In the genomic region with DNA sequence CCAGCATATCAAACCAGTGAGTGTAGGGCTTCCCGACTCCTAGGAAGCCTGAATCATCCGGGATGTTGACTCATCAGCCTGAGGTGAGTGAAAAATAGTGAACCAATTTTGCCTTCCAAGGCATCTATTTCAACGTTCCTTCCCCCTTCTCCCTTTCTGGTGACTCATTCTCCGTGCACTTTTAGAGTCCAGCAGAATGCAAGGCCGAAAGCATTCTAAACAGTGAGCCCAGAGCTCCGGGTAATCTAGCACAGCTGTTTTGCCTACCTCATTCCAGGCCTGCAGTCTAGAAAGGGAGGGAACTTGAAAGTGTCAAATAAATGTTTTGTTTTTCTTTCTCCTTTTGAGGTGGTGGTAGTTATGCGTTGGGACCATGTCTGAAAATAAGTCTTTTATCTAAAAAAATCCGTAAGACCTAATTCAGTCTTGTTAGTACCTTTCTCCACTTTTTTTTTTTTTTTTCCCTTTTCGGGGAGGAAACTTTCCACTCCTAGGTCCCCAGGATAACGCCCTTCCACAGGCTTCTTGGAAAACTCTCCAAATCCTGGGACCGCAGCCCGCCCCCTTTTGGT, we compare ENCODE assay signal across 8 mouse cellular contexts. TPM values are rescaled to one million over a fixed set of nuclear protein-coding genes. Genes with fewer than 3 reads are reported as not detected.
DNase-seq lines count a peak whose midpoint lies in the region; ATAC-seq and TF ChIP-seq lines count a peak whose summit lies in the region.

No protein-coding gene starts in this region.

- H3K4me1 ChIP-seq in intestine, postnatal 0 days (replicated peaks; ENCODE audit: control insufficient read depth, insufficient read depth, low read length) = no peaks in the 10 kb centered on the region; the same call in 1 of the 2 replicates
- H3K4me1 ChIP-seq in lung, embryonic 16.5 days (replicated peaks; ENCODE audit: control insufficient read depth, insufficient read depth, low read length) = peaks cover 5% of the 10 kb centered on the region; the same call in 1 of the 2 replicates
- no peaks in the 10 kb centered on the region for H3K4me1 ChIP-seq in stomach, embryonic 14.5 days (ENCODE audit: control insufficient read depth, insufficient read depth, low read length)

- DNase-seq in urinary bladder, adult 18-20 months (ENCODE audit: low spot score in 2 of 2) = peak; percentile 16 to 48
- no peak for DNase-seq in urinary bladder, adult 2 months (ENCODE audit: low spot score)
- peak; percentile 54 for DNase-seq in cerebellum, adult 9-10 months
- DNase-seq in heart, adult 11 months = peak; percentile 93

- 0 out of 2 replicates have a peak overlapping the region, but pooled peaks have one; percentile 96 for H3K4me3 ChIP-seq in intestine, postnatal 0 days (ENCODE audit: low read depth, low read length)
- peak overlapping the region; percentile 32 for H3K4me3 ChIP-seq in lung, embryonic 16.5 days (ENCODE audit: low read length)
- no peak overlapping the region; the same call in 1 of the 2 replicates for H3K4me3 ChIP-seq in stomach, embryonic 14.5 days (ENCODE audit: low read depth, low read length)

- peak overlapping the region; percentile 65 for H3K4me2 ChIP-seq in intestine, postnatal 0 days (replicated peaks; ENCODE audit: low read depth)
- peak overlapping the region; percentile 55 for H3K4me2 ChIP-seq in lung, embryonic 16.5 days (ENCODE audit: low read depth, low read length)
- peak overlapping the region; percentile 26 for H3K4me2 ChIP-seq in stomach, embryonic 14.5 days (replicated peaks; ENCODE audit: low read depth, low read length)

- no peaks in the 10 kb centered on the region for H3K9me3 ChIP-seq in intestine, postnatal 0 days (ENCODE audit: control insufficient read depth)
- no peaks in the 10 kb centered on the region for H3K9me3 ChIP-seq in lung, embryonic 16.5 days (ENCODE audit: control insufficient read depth, low read length)
- H3K9me3 ChIP-seq in stomach, embryonic 14.5 days (ENCODE audit: control insufficient read depth, low read depth, low read length) = no peaks in the 10 kb centered on the region

- TF ChIP-seq CTCF in intestine, postnatal 0 days (IDR thresholded peaks at IDR 0.05; ENCODE audit: low read depth) = peak; percentile 73

- no peak overlapping the region for H3K9ac ChIP-seq in intestine, postnatal 0 days (ENCODE audit: low read depth, low read length)
- H3K9ac ChIP-seq in lung, embryonic 16.5 days (ENCODE audit: low read length) = no peak overlapping the region
- no peak overlapping the region for H3K9ac ChIP-seq in stomach, embryonic 14.5 days (replicated peaks; ENCODE audit: low read depth, low read length)

- H3K36me3 ChIP-seq in intestine, postnatal 0 days (ENCODE audit: control insufficient read depth, insufficient read depth) = no peaks in the 10 kb centered on the region
- H3K36me3 ChIP-seq in lung, embryonic 16.5 days (ENCODE audit: control insufficient read depth, insufficient read depth, low read length) = 0 out of 2 replicates have a peak, but pooled peaks cover 4% of the 10 kb centered on the region
- H3K36me3 ChIP-seq in stomach, embryonic 14.5 days (ENCODE audit: control insufficient read depth, insufficient read depth, low read length) = no peaks in the 10 kb centered on the region

- 16% methylated on average over 12 of the region's 12 CpGs for WGBS in intestine, postnatal 0 days
- WGBS in lung, embryonic 16.5 days = 11% methylated on average over 12 of the region's 12 CpGs
- WGBS in stomach, embryonic 14.5 days = 13% methylated on average over 12 of the region's 12 CpGs

- 0 out of 2 replicates have a peak overlapping the region, but pooled peaks have one; percentile 28 for H3K27ac ChIP-seq in intestine, postnatal 0 days (ENCODE audit: low read depth, low read length)
- H3K27ac ChIP-seq in lung, embryonic 16.5 days (ENCODE audit: low read length) = peak overlapping the region; percentile 81
- peak overlapping the region; percentile 68 for H3K27ac ChIP-seq in stomach, embryonic 14.5 days (ENCODE audit: low read length)

- no peak for ATAC-seq in intestine, postnatal 0 days
- ATAC-seq in lung, embryonic 16.5 days (ENCODE audit: low read depth) = no peak
- ATAC-seq in stomach, embryonic 14.5 days (ENCODE audit: insufficient number of reproducible peaks, insufficient read depth, low FRiP score, low read depth) = no peak
- ATAC-seq in monocyte, adult 5-6 weeks (replicated peaks; ENCODE audit: insufficient number of reproducible peaks, low FRiP score, low TSS enrichment, poor library complexity, severe bottlenecking) = no peak

- H3K27me3 ChIP-seq in intestine, postnatal 0 days (replicated peaks; ENCODE audit: control insufficient read depth, insufficient read depth, low read length) = no peaks in the 10 kb centered on the region
- no peaks in the 10 kb centered on the region for H3K27me3 ChIP-seq in lung, embryonic 16.5 days (ENCODE audit: control insufficient read depth, insufficient read depth, low read depth, low read length)
- no peaks in the 10 kb centered on the region for H3K27me3 ChIP-seq in stomach, embryonic 14.5 days (ENCODE audit: control insufficient read depth, insufficient read depth, low read length)

RNA-seq across cellular contexts. Expression of gene Rtn4, which starts 0.6 kb away (rescaled TPM):
- polyA plus RNA-seq in urinary bladder, adult 2 months (2012; rRNA removed) = 292 and 342 TPM in 2 replicates
- 99.9 and 102 TPM in 2 replicates for polyA plus RNA-seq in intestine, postnatal 0 days (2015; fragmentation: Nextera tagmentation; extraction: Ambion mirVana)
- 43.0 and 44.3 TPM in 2 replicates for polyA plus RNA-seq in lung, embryonic 16.5 days (2015; fragmentation: Nextera tagmentation; extraction: Ambion mirVana)
- polyA plus RNA-seq in stomach, embryonic 14.5 days (2014; fragmentation: Nextera tagmentation; extraction: Ambion mirVana) = 58.7 and 61.2 TPM in 2 replicates
- 151 to 197 TPM (median 169 TPM) in 3 replicates for total RNA-seq in monocyte, adult 5-6 weeks (2017)

Comparison
In these comparisons a context has a peak if more than half of its experiments do, and no peak if none do; other contexts are left out.
1. H3K27ac ChIP-seq: peak in every context shown above with its lines; median percentile 81 in lung, embryonic 16.5 days; 68 in stomach, embryonic 14.5 days; 28 in intestine, postnatal 0 days.